Mouse (Mus musculus) left cerebral cortex, adult 2 months (tissue): Measurements from ENCODE around the gene Pcyt2. TPM values are rescaled to one million over a fixed set of nuclear protein-coding genes. Genes with fewer than 3 reads are reported as not detected.
A peak's percentile ranks its signal among the peaks of the same experiment; 100 is the strongest.

Experiments used
- DNase-seq, 2 experiments: peaks; one replicate each; pipeline ENCODE4 v3.0.0; 2021 to 2022; ENCODE audit warnings: low spot score in 2 of 2, mixed read lengths in 1 of 2; ENCODE audit errors: extremely low spot score in 1 of 2
- H3K27ac ChIP-seq: fragments of 200-600 bp; 2 replicates; pipeline ENCODE4 v1.8.1; 2022
- H3K4me3 ChIP-seq: fragments of 200-600 bp; 2 replicates; pipeline ENCODE4 v1.8.1; 2022
- CTCF ChIP-seq: fragments of 200-600 bp; IDR thresholded peaks from 2 replicates; pipeline ENCODE4 v1.8.1; 2022; ENCODE audit warnings: antibody characterized with exemption, mild to moderate bottlenecking, moderate library complexity
- intact Hi-C: fragments of 180-260 bp; cut with DNase I; formaldehyde crosslinking; loops from one replicate; pipeline ENCODE4 v1.15.1; 2025
- long read RNA-seq, 2 experiments: library from polyadenylated mRNA; stranded (forward); transcript quantifications; one replicate each; pipeline ENCODE4 v2.0.0; 2021; ENCODE audit warnings: borderline mapping rate in 2 of 2
- total RNA-seq, 2 experiments: library from RNA; stranded (reverse); gene quantifications; 2 replicates each; pipeline ENCODE4 v1.2.3; 2021

The Pcyt2 gene
- 100 to 1,000 TPM; 133 to 140 TPM for total RNA-seq
- long read RNA-seq, experiment 1, transcript Pcyt2-203 (13 exons, 1,486 nt) = minor isoform, 27 of 174 reads
- long read RNA-seq, experiment 1, transcript Pcyt2-201 (14 exons, 1,881 nt) = major isoform, 51 of 174 reads
- long read RNA-seq, experiment 1, partial matches to known transcripts = 7 of 174 reads
- long read RNA-seq, experiment 1, other reads (novel, unspliced or antisense) = 88 of 174 reads
- long read RNA-seq, experiment 2, transcript Pcyt2-203 (13 exons, 1,486 nt) = minor isoform, 15 of 148 reads
- long read RNA-seq, experiment 2, transcript Pcyt2-201 (14 exons, 1,881 nt) = major isoform, 33 of 148 reads
- long read RNA-seq, experiment 2, partial matches to known transcripts = 11 of 148 reads
- long read RNA-seq, experiment 2, other reads (novel, unspliced or antisense) = 86 of 148 reads

DNA sequence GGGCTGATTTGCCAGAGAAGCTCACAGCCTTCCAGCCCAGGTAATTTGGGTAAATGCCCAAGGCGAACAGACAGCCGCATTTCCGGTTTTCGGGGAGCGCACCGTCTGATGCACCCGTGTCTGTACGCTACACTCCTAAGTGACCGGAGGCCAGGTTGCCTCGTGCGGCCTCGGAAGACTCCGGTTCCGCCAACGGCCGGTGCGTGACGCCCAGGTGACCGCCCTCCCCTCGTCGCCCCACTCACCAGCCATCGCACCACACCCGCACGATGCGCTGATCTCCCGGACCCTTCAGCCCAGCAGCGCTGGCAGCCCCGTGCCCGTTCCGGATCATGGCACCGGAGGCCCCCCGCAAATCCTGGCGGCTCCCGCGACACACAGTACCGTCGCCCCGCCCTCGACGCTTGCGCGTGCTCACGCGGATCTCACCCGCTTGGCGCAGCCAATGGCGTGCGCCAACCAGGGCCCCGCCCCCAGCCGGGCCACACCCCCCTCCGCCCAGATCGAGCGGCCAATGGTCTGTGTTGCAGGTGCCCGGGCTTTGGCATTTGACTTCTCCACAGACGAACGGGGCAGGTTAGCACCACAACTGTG lies at the start of gene Pcyt2:
Gene Pcyt2, minus strand, starts transcription at position 418 of the 594 bp plus-strand sequence.
- intact Hi-C loops = loop anchor here (5.0 kb wide), 1 partner anchor 130 kb away; no protein-coding TSS in a partner anchor
- H3K27ac ChIP-seq = peak within 1 kb of the TSS; percentile 85
- peak; percentile 92 to 93 for DNase-seq
- no peak for TF ChIP-seq CTCF
- peak within 1 kb of the TSS; percentile 68 for H3K4me3 ChIP-seq

GRCm38 (mm10) chr11:120666617-120667016 lies 48.9 kb upstream of the Pcyt2 start:
- intact Hi-C loops = no loop called here
- Histone ChIP-seq H3K27ac (no peak overlapping the region), H3K4me3 (no peak overlapping the region)
- DNase-seq = no peak
- no peak for TF ChIP-seq CTCF

GRCm38 (mm10) chr11:120665406-120665805 lies 47.7 kb upstream of the Pcyt2 start:
- Histone ChIP-seq H3K4me3 (no peak overlapping the region), H3K27ac (no peak overlapping the region)
- intact Hi-C loops = no loop called here
- DNase-seq = no peak
- no peak for TF ChIP-seq CTCF

- Histone ChIP-seq H3K4me3 (no peak overlapping the region), H3K27ac (no peak overlapping the region)
- no peak for DNase-seq
- intact Hi-C loops = no loop called here
- TF ChIP-seq CTCF = no peak
These were observed 46.0 kb upstream of the Pcyt2 start for GRCm38 (mm10) chr11:120663714-120664113.

DNA sequence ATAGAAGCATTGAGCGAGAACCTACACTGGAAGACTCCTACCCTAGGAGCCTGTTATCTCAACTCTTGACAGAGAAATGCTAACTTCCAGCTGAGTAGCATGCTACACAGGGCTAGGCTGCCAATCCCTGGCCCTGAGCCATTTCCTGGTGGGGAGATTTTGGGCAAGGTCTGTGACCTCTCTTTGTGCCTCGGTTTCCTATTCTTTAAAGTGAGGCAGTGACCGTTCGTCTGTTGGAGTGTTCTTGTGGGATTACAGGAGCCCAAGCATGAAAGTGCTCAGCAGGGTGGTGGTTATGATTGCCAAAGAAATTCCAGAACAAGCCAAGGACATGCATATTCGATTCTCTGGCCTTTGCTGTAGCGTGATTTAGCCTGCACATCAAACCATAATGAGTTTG lies 45.0 kb upstream of the Pcyt2 start:
- intact Hi-C loops = no loop called here
- H3K27ac ChIP-seq = no peak overlapping the region
- H3K4me3 ChIP-seq = no peak overlapping the region
- no peak for TF ChIP-seq CTCF
- DNase-seq = no peak

DNA sequence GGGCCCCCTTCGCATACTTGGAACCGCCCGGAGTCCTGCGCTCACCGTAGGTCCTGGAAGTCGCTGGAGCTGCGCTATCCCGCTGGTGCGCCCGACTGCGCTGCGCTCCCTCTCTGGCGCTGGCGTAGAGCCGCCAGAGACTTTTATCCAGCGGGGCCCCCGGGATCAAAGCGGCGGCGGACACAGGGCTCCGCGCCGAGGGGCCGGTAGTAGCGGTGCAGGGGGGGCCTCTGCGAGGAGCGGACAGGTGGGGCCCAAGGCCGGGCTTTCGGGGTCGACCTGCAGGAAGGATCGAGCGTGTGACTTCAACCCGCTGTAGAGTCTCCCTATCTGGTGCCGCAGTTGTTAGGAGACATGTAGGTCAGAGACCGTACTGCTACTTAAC lies 43.3 kb upstream of the Pcyt2 start, which contains the start of gene Notum:
Gene Notum, minus strand, starts transcription at position 100 of the 385 bp plus-strand sequence.
- intact Hi-C loops = no loop called here
- Histone ChIP-seq H3K27ac (peak within 1 kb of the TSS; percentile 2), H3K4me3 (peak within 1 kb of the TSS; percentile 46)
- DNase-seq = no peak
- TF ChIP-seq CTCF = no peak

DNA sequence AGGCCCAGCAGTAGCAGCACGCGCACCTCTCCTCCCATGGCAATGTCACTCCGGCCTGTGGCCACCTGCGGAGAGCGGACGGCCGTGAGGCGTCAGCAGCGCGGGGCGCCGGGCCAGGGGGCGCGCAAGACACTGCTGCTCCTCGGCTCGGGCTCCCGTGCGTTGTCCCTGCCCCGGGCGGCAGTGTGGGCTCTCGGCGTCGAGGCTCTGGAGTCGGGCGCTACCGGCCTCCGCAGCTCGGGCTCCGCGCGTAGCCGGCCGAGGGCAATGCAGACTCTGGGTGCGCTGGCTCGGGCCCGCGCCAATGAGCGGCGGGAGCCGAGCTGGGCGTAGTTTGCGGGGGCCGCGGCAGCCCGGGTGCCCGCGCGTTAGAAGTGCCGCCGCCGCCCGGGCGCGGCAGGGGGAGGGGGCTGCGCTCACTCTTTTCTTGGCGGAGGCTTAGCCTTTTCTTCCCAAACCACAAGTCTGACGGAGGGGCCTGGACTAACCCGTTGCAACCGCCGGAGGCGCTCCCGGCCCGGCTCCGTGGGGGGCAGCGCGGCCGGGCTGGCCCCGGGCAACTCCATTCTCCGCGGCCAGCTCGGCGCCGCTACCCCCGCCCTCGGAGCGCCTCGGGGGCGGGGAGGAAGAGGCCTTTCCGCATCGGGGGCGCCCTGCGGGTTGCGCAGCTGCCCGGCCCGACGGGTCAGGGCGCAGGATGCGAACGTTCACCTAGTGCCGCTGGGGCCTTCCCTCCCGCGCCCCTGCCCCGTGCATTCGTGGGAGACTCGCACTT lies 42.8 kb upstream of the Pcyt2 start:
- intact Hi-C loops = no loop called here
- H3K4me3 ChIP-seq = peak overlapping the region; percentile 46
- TF ChIP-seq CTCF = peak; percentile 49
- peak overlapping the region; percentile 2 for H3K27ac ChIP-seq
- no peak for DNase-seq

DNA sequence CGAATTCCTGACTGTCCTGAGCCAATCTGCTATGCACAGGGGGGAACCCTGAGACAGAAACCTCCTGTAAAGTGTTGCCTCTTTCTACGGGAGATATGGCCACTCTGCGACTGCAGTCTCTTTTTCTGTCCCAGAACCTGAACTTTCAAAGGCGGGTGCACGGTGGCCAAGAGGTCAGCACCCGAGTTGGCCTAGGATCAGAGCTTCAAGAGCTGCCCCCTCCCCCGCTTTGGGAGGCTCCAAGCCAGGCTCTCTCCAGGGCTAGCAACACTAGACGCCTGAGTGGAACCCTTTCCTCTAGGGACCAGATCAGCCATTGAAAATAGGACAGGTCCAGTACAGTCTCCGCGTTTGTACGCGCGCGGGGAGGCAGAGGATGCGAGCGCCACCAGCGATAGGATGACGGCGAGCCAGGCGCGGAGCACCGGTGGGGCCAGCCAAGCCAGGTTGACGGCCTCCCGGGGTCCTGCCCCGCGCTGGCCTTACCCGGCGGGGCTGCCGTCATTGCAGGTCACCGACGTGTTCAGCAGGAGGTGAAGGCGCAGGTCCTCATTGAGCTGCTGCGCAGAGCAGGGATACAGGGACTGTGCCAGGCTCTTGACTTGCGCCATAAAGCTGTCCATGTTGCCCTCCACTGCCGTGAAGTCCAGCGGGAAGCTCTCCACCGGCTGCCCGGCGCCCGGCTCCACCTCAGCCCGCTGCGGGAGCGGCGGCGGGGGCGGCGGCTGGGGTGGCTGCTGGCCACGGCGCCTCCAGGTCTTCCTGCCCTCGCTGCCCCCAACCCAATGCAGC lies 42.0 kb upstream of the Pcyt2 start:
- DNase-seq = no peak
- peak overlapping the region; percentile 46 for H3K4me3 ChIP-seq
- no peak for TF ChIP-seq CTCF
- intact Hi-C loops = loop anchor here (1.0 to 10.0 kb wide), 2 partner anchors 53 to 115 kb away; no protein-coding TSS in a partner anchor
- H3K27ac ChIP-seq = peak overlapping the region; percentile 2

GRCm38 (mm10) chr11:120658876-120659410 lies 41.2 kb upstream of the Pcyt2 start:
- peak; percentile 68 to 72 for DNase-seq
- peak; percentile 81 for TF ChIP-seq CTCF
- peak overlapping the region; percentile 46 for H3K4me3 ChIP-seq
- intact Hi-C loops = loop anchor here (1.0 to 10.0 kb wide), 2 partner anchors 53 to 116 kb away; no protein-coding TSS in a partner anchor
- no peak overlapping the region for H3K27ac ChIP-seq

- intact Hi-C loops = loop anchor here (10.0 kb wide), 1 partner anchor 118 kb away; no protein-coding TSS in a partner anchor
- H3K27ac ChIP-seq = no peak overlapping the region
- no peak for DNase-seq
- H3K4me3 ChIP-seq = no peak overlapping the region
- TF ChIP-seq CTCF = no peak
These were observed 39.6 kb upstream of the Pcyt2 start for GRCm38 (mm10) chr11:120657301-120657700.

DNA sequence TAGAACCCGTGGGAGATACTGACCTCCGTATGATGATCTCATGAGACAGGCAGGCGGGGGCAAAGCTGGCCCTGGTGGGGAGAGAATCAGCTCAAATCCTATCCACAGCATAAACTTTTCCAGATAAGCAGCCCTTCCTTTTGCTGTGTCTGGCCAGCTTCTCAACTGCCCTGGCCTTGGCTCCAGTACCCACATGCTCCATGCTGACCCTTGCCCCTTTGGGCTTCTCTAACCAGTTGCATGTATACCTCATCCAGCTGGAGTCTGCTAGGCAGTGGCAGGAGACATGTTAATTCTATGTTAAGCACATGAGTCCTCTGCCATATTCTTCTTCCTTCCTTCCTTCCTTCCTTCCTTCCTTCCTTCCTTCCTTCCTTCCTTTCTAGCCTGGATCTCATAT lies 37.0 kb upstream of the Pcyt2 start:
- intact Hi-C loops = loop anchor here (10.0 kb wide), 1 partner anchor 120 kb away; no protein-coding TSS in a partner anchor
- TF ChIP-seq CTCF = no peak

More for the DNA sequence above, 37.0 kb upstream of the Pcyt2 start:
- DNase-seq = no peak
- no peak overlapping the region for H3K4me3 ChIP-seq
- H3K27ac ChIP-seq = no peak overlapping the region
